Mouse (Mus musculus) spleen, postnatal 36 days (tissue): ENCODE measurements at regions not wholly inside any gene's neighbourhood (a gene's known extent, or its start where the extent isn't known, plus 50 kb on each side); places are given as distances from the start of the nearest gene placed in this dataset.

Experiments
- DNase-seq, 2 experiments: peaks; one replicate each; pipeline ENCODE4 v3.0.0; 2022; ENCODE audit warnings: low spot score in 2 of 2, mixed read lengths in 1 of 2

GRCm38 (mm10) chr3:66592259-66592658, 295.6 kb upstream of the Veph1 start:
- no peak for DNase-seq

GRCm38 (mm10) chr3:66590775-66591174, 294.1 kb upstream of the Veph1 start:
- DNase-seq, result no peak

GRCm38 (mm10) chr3:66589483-66589882, 292.8 kb upstream of the Veph1 start:
- no peak for DNase-seq

GRCm38 (mm10) chr3:66584831-66585230, 288.2 kb upstream of the Veph1 start:
- DNase-seq, result no peak

GRCm38 (mm10) chr3:66584101-66584500, 287.5 kb upstream of the Veph1 start:
- no peak for DNase-seq

- no peak for DNase-seq
Observed at GRCm38 (mm10) chr3:66576659-66577058, 280.0 kb upstream of the Veph1 start.

GRCm38 (mm10) chr3:66574321-66574720, 277.7 kb upstream of the Veph1 start:
- DNase-seq, result no peak

- DNase-seq, result no peak
Observed at GRCm38 (mm10) chr3:66572887-66573519, 276.4 kb upstream of the Veph1 start.

- no peak for DNase-seq
Observed at GRCm38 (mm10) chr3:66570342-66570741, 273.7 kb upstream of the Veph1 start.

- DNase-seq, result no peak
Observed at GRCm38 (mm10) chr3:66564268-66565245, 267.9 kb upstream of the Veph1 start.

- DNase-seq, result peak; percentile 30 to 61
Observed at GRCm38 (mm10) chr3:66563329-66563728, 266.7 kb upstream of the Veph1 start.

GRCm38 (mm10) chr3:66555538-66555937, 258.9 kb upstream of the Veph1 start:
- no peak for DNase-seq

GRCm38 (mm10) chr3:66550920-66551319, 254.3 kb upstream of the Veph1 start:
- no peak for DNase-seq

- no peak for DNase-seq
Observed at GRCm38 (mm10) chr3:66546576-66546975, 249.9 kb upstream of the Veph1 start.

GRCm38 (mm10) chr3:66544139-66544933, 247.7 kb upstream of the Veph1 start:
- no peak for DNase-seq

GRCm38 (mm10) chr3:66542865-66543264, 246.2 kb upstream of the Veph1 start:
- DNase-seq, result no peak

- DNase-seq, result no peak
Observed at GRCm38 (mm10) chr3:66537913-66538312, 241.3 kb upstream of the Veph1 start.

GRCm38 (mm10) chr3:66537106-66537893, 240.7 kb upstream of the Veph1 start:
- DNase-seq, result no peak

- no peak for DNase-seq
Observed at GRCm38 (mm10) chr3:66536673-66537072, 240.0 kb upstream of the Veph1 start.

- DNase-seq, result no peak
Observed at GRCm38 (mm10) chr3:66535786-66536529, 239.3 kb upstream of the Veph1 start.

- DNase-seq, result peak; percentile 8 to 20
Observed at GRCm38 (mm10) chr3:66519925-66520324, 223.3 kb upstream of the Veph1 start.
